Mouse (Mus musculus) limb, embryonic 11.5 days (tissue): ENCODE results near the gene Nphs2. TPM values are rescaled to one million over a fixed set of nuclear protein-coding genes. Genes with fewer than 3 reads are reported as not detected.
A peak's percentile ranks its signal among the peaks of the same experiment; 100 is the strongest.
"Not testable (repeated sequence)": the region's sequence is repeated elsewhere in the genome, so short reads cannot be mapped to it uniquely, and the experiment has no call there.

Experiments used
- ATAC-seq: fragments of 200-750 bp; cut with Nextera tagmentation; 2 replicates; pipeline ENCODE4 v1.8.0; 2017; ENCODE audit warnings: low read depth; ENCODE audit not compliant: insufficient number of reproducible peaks, low FRiP score, low TSS enrichment
- DNase-seq: peaks from one replicate; pipeline ENCODE4 v3.0.0-alpha.2; 2015; ENCODE audit warnings: low spot score
- H3K27ac ChIP-seq: fragments of 300-500 bp; sonication (generic); replicated peaks from 2 replicates; pipeline ENCODE4 v1.5.1; 2014; ENCODE audit warnings: low read depth, mild to moderate bottlenecking, low read length
- H3K27me3 ChIP-seq: fragments of 300-500 bp; sonication (generic); 2 replicates; pipeline ENCODE4 v1.6.1; 2014; ENCODE audit warnings: mild to moderate bottlenecking, low read length, mixed read lengths; ENCODE audit not compliant: control insufficient read depth, insufficient read depth
- H3K36me3 ChIP-seq: fragments of 300-500 bp; sonication (generic); 2 replicates; pipeline ENCODE4 v1.6.1; 2014; ENCODE audit warnings: mild to moderate bottlenecking, low read length, moderate library complexity, mixed read lengths; ENCODE audit not compliant: control insufficient read depth, insufficient read depth
- H3K4me1 ChIP-seq: fragments of 300-500 bp; sonication (generic); 2 replicates; pipeline ENCODE4 v1.6.1; 2014; ENCODE audit warnings: low read length, mixed read lengths; ENCODE audit not compliant: control insufficient read depth, insufficient read depth
- H3K4me2 ChIP-seq: fragments of 300-500 bp; sonication (generic); 2 replicates; pipeline ENCODE4 v1.6.1; 2014; ENCODE audit warnings: low read depth, mild to moderate bottlenecking, moderate library complexity; ENCODE audit not compliant: severe bottlenecking
- H3K4me3 ChIP-seq: fragments of 300-500 bp; sonication (generic); 2 replicates; pipeline ENCODE4 v1.5.1; 2014; ENCODE audit warnings: low read depth, low read length
- H3K9ac ChIP-seq: fragments of 300-500 bp; sonication (generic); 2 replicates; pipeline ENCODE4 v1.6.1; 2014; ENCODE audit warnings: mild to moderate bottlenecking, low read length
- H3K9me3 ChIP-seq: fragments of 300-500 bp; sonication (generic); 2 replicates; pipeline ENCODE4 v1.6.1; 2016; ENCODE audit warnings: low read length; ENCODE audit not compliant: control insufficient read depth
- WGBS: fragments of 180-500 bp; shearing (Covaris S2); extraction: QIAGEN DNeasy Blood & Tissue Kit; methylation state at CpG from one replicate; pipeline ENCODE4 v1.1.7; 2014; 5-methylcytosine and 5-hydroxymethylcytosine counted together
- polyA plus RNA-seq: library from polyadenylated mRNA; unstranded; fragments of >200 nt; fragmentation: Nextera tagmentation; extraction: Ambion mirVana; gene quantifications from 2 replicates; pipeline ENCODE4 v1.2.1, GENCODE M21; 2014

The Nphs2 gene
- 0.07 and 0.15 TPM in 2 replicates for polyA plus RNA-seq

DNA sequence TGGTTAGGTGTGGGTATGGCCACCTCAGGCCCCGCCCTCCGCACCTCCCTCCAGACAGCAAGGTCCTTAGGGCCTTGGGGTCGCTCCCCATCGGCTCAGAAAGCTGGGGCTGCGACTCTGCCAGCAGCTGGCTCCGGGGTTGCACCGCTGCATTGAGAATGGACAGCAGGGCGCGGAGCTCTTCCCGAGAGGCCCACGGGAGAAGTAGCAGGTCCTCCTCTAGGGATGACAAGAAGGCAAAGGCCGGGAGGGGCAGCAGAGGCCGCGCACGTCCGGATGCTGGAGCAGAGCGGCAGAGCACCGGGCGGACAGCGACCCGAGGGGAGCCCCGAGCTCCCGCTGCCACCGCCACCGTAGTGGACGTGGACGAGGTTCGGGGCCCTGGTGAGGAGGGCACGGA is at the start of gene Nphs2:
Gene Nphs2, plus strand, starts transcription at position 98 of the 400 bp plus-strand sequence.
- ATAC-seq (no peak), DNase-seq (peak; percentile 44)
- no peaks in the 10 kb centered on the region for H3K9me3 ChIP-seq
- 3% methylated on average over 29 of the region's 29 CpGs for WGBS
- H3K4me2 ChIP-seq, result peak within 1 kb of the TSS; percentile 35
- peaks cover 24% of the 10 kb centered on the region for H3K27me3 ChIP-seq
- no peak within 1 kb of the TSS for H3K27ac ChIP-seq
- no peaks in the 10 kb centered on the region for H3K4me1 ChIP-seq
- H3K9ac ChIP-seq, result no peak within 1 kb of the TSS
- peak within 1 kb of the TSS; percentile 19 for H3K4me3 ChIP-seq
- H3K36me3 ChIP-seq, result no peaks in the 10 kb centered on the region

DNA sequence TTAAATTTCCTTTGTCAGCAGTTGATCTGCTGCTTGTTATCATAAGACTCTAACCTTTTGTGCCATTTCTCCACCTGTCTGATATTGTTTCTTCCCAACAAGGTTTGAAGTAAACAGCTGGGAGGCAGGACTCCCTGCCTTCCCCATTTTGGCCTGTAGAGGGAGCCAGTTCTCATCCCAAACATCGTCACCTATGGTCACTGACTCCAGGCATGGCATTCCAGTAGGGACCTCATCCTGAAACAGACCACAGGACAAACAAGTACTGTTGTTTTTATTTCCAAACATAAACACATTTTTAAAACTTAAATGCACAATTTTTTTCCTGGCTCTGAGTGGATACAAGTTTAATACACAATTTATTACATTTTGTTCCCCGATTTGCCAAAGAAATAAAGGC is 47.2 kb upstream of the Nphs2 start:
- Histone ChIP-seq H3K4me2 (no peak overlapping the region), H3K4me1 (no peaks in the 10 kb centered on the region), H3K9ac (no peak overlapping the region), H3K9me3 (no peaks in the 10 kb centered on the region), H3K4me3 (no peak overlapping the region), H3K36me3 (no peaks in the 10 kb centered on the region), H3K27me3 (no peaks in the 10 kb centered on the region), H3K27ac (no peak overlapping the region)
- ATAC-seq (no peak), DNase-seq (peak; percentile 84)
- WGBS, result 48% methylated on average over 2 of the region's 2 CpGs

DNA sequence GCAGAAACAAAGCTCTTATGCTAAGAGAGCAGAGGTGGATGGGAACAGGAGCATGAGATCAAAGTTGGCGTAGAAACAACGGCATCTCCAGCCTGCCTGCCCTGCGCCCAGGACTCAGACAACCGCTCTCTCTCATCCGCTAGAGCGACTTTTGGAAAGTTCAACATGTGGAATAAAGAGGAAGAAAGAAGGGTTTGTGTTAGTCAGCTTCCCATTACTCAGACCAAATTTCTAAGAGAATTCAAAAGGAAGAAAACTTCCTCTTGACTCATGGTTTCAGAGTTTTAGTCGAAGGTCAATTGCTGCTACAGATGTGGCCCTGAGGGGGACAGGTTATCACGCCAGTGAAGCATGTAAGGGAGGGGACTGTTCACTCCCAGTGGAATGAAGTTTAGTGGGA is 46.6 kb upstream of the Nphs2 start:
- H3K27me3 ChIP-seq, result no peaks in the 10 kb centered on the region
- H3K36me3 ChIP-seq, result no peaks in the 10 kb centered on the region
- ATAC-seq (no peak), DNase-seq (no peak)
- no peak overlapping the region for H3K4me3 ChIP-seq
- 88% methylated on average over 8 of the region's 8 CpGs for WGBS
- no peaks in the 10 kb centered on the region for H3K4me1 ChIP-seq
- no peak overlapping the region for H3K27ac ChIP-seq
- H3K9ac ChIP-seq, result no peak overlapping the region
- H3K4me2 ChIP-seq, result no peak overlapping the region
- H3K9me3 ChIP-seq, result no peaks in the 10 kb centered on the region

DNA sequence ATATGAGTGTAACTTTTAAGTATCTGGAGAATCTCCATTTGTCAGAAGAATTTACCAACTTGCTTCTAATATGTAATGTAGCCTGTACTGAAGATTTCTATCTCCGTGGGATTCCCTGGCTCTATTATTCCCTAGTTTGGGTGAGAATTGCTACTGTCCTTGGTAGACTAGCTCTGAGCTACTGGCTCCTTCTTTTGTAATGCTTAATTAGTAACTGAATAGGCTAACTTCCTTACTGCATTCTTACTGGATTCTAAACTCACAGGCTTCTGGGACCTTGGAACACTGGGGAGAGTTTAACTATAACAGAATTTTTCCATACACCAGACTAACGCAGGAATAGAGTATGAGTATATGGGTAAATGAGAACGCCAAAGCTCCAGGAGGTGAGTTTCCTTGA is 42.0 kb upstream of the Nphs2 start:
- H3K36me3 ChIP-seq, H3K27me3 ChIP-seq, H3K4me1 ChIP-seq, ATAC-seq, H3K27ac ChIP-seq, H3K9me3 ChIP-seq, DNase-seq, H3K4me3 ChIP-seq, H3K9ac ChIP-seq, H3K4me2 ChIP-seq: not testable (repeated sequence)
- WGBS, result 31% methylated on average over 3 of the region's 3 CpGs

DNA sequence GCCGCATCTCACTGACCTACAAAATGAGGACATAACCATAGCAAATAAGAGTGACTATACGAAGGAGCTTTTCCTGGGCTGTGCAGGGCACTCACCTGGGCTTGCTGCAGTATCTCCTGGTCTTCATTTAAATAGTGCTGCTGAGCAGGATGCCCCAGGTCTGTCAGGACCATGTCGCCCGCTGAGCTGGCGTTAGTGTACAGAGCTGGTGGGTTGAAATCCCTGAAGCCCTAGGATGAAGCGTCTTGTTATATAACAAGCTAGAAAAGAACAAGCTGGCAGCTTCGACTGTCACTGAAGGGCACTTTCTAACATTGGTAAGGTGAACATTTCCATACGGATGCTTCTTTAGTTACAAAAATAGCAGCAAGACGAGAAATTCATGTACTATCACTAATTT is 40.1 kb upstream of the Nphs2 start:
- 84% methylated on average over 9 of the region's 9 CpGs for WGBS

DNA sequence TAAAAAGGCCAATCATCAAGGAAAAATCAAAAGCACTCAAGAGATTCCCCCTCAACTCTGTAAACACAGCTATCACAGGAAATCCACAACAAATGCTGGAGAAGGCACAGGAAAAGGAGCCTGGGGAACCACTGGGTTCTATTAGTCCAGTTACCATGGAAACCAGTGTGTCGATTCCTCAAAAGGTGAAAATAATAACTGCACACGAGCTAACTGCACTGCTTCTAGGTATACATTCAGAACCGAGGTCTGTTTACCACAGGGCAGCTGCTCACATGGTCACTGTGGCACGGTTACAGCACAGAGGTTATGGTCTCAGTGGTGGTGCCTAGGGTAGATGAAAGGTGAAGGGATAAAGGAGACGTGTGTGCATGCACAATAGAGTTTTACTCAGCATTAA is 38.9 kb upstream of the Nphs2 start:
- Histone ChIP-seq H3K27me3 (no peaks in the 10 kb centered on the region), H3K9me3 (no peaks in the 10 kb centered on the region), H3K4me2 (no peak overlapping the region), H3K4me3 (no peak overlapping the region), H3K9ac (no peak overlapping the region), H3K36me3 (no peaks in the 10 kb centered on the region), H3K27ac (no peak overlapping the region), H3K4me1 (no peaks in the 10 kb centered on the region)
- WGBS, result 48% methylated on average over 5 of the region's 5 CpGs
- no peak for ATAC-seq
- DNase-seq, result no peak

More for the DNA sequence above, 40.1 kb upstream of the Nphs2 start:
- no peak overlapping the region for H3K4me3 ChIP-seq
- H3K27ac ChIP-seq, result no peak overlapping the region
- ATAC-seq (no peak), DNase-seq (no peak)
- no peak overlapping the region for H3K4me2 ChIP-seq
- H3K4me1 ChIP-seq, result no peaks in the 10 kb centered on the region
- no peak overlapping the region for H3K9ac ChIP-seq
- H3K36me3 ChIP-seq, result no peaks in the 10 kb centered on the region
- H3K27me3 ChIP-seq, result no peaks in the 10 kb centered on the region
- no peaks in the 10 kb centered on the region for H3K9me3 ChIP-seq

DNA sequence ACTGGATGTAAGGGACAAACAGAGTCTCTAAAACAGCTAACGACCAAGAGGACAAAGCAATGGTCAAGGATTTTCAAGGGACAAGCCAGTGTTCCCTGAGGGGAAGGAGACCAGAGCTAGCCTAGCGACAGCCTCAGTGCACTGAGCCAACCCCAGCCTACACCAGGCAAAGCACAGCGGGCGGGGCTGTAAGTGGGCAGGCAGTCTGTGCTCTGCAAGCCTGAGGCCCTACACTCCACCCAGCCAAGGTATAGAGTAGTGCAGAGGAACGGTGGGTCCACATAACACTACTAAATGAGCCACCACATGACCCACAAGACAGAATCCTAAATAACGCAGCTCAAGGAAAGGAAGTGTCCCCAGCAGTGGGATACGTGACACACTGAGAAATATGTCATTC is 36.9 kb upstream of the Nphs2 start:
- H3K9me3 ChIP-seq, result no peaks in the 10 kb centered on the region
- H3K27ac ChIP-seq, result no peak overlapping the region
- no peaks in the 10 kb centered on the region for H3K27me3 ChIP-seq
- no peaks in the 10 kb centered on the region for H3K36me3 ChIP-seq
- no peaks in the 10 kb centered on the region for H3K4me1 ChIP-seq
- no peak for DNase-seq
- no peak overlapping the region for H3K4me2 ChIP-seq
- no peak overlapping the region for H3K4me3 ChIP-seq
- ATAC-seq, result no peak
- WGBS, result 56% methylated on average over 7 of the region's 7 CpGs
- no peak overlapping the region for H3K9ac ChIP-seq

DNA sequence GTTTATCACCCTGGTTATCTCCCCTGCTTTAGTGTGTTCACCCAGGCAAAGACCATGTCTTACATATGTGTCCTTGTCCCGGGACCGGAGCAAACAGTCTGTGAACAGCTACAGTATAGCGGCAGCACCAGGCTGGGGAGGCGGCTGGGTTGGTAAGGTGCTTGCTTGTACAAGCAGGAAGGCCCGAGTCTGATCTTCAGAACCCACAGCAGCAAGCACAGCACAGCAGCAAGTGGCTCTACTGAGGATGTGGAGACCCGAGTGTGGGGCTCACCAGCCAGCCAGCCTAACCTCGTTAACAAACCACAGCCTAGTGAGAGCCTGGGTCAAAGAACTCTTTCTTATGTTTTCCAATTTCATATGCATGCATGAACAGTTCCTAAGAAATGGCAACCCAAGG is 30.4 kb upstream of the Nphs2 start:
- 80% methylated on average over 7 of the region's 7 CpGs for WGBS
- Histone ChIP-seq H3K4me2 (no peak overlapping the region), H3K27ac (no peak overlapping the region), H3K27me3 (no peaks in the 10 kb centered on the region), H3K36me3 (no peaks in the 10 kb centered on the region), H3K9me3 (no peaks in the 10 kb centered on the region), H3K4me3 (no peak overlapping the region), H3K4me1 (no peaks in the 10 kb centered on the region), H3K9ac (no peak overlapping the region)
- DNase-seq, result no peak
- no peak for ATAC-seq

DNA sequence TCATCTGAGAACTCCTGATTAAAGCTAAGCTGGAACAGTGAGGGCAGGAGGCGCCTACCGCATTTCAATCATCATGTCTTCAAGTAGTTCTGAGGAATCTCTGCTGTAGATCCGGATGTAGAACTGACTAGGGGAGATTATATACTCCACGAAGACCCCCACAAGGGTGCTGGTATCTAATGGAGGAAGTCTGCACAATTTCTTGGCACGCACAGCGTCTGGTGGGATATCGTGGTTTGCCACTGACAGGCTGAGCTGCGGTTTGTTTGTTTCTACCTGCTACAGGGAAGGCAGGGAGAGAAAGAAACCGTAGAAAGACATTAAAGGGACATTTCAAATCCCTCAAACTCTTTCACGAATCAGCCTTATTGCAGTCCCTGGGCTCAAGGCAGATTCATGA is 26.3 kb upstream of the Nphs2 start:
- H3K4me1 ChIP-seq, result no peaks in the 10 kb centered on the region
- H3K4me3 ChIP-seq, result no peak overlapping the region
- ATAC-seq (no peak), DNase-seq (no peak)
- H3K36me3 ChIP-seq, result no peaks in the 10 kb centered on the region
- WGBS, result 84% methylated on average over 10 of the region's 10 CpGs
- H3K27ac ChIP-seq, result no peak overlapping the region
- H3K4me2 ChIP-seq, result no peak overlapping the region
- no peak overlapping the region for H3K9ac ChIP-seq
- H3K27me3 ChIP-seq, result no peaks in the 10 kb centered on the region
- no peaks in the 10 kb centered on the region for H3K9me3 ChIP-seq
